Mouse (Mus musculus) left cerebral cortex, adult 2 months (tissue): ENCODE results near the gene Fdps. TPM values are rescaled to one million over a fixed set of nuclear protein-coding genes. Genes with fewer than 3 reads are reported as not detected.

Source experiments
- DNase-seq, 2 experiments: peaks; one replicate each; pipeline ENCODE4 v3.0.0; 2021 to 2022; ENCODE audit warnings: low spot score in 2 of 2, mixed read lengths in 1 of 2; ENCODE audit errors: extremely low spot score in 1 of 2
- H3K27ac ChIP-seq: fragments of 200-600 bp; 2 replicates; pipeline ENCODE4 v1.8.1; 2022
- H3K4me3 ChIP-seq: fragments of 200-600 bp; 2 replicates; pipeline ENCODE4 v1.8.1; 2022
- CTCF ChIP-seq: fragments of 200-600 bp; IDR thresholded peaks from 2 replicates; pipeline ENCODE4 v1.8.1; 2022; ENCODE audit warnings: antibody characterized with exemption, mild to moderate bottlenecking, moderate library complexity
- intact Hi-C: fragments of 180-260 bp; cut with DNase I; formaldehyde crosslinking; loops from one replicate; pipeline ENCODE4 v1.15.1; 2025
- total RNA-seq, 2 experiments: library from RNA; stranded (reverse); gene quantifications; 2 replicates each; pipeline ENCODE4 v1.2.3; 2021

The Fdps gene
- total RNA-seq, 2 experiments from 2014 or later, result 78.1 to 79.6 TPM

DNA sequence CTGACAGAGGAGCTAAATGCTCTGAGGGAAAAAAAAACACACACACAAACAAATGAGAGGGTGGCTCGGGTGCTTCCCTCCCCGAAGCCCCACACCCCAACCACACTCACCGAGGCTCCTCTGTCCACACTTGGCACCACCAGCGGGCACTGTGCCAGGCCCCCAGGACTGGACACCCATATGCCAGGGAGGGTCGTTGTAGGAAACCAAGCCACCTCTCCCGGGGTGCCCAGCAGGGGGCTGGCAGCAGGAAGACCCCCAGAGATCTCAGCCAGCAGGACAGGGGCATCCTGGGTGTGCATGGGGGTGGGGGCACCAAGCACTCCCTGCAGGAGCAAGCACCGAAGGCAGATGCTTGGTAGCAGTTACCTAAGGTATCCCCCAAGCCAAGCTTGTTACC is 948 bp downstream of the Fdps start, which contains the start of gene Gm43738:
Gm43738 (minus strand) TSS at position 289 of the 400 bp plus-strand sequence.
- H3K27ac ChIP-seq, result peak within 1 kb of the TSS; percentile 45; the same call in 1 of the 2 replicates
- intact Hi-C loops, result loop anchor here (5.0 kb wide), 1 partner anchor 56 kb away; no protein-coding TSS in a partner anchor
- H3K4me3 ChIP-seq, result peak within 1 kb of the TSS; percentile 71
- TF ChIP-seq CTCF, result no peak
- no peak for DNase-seq

DNA sequence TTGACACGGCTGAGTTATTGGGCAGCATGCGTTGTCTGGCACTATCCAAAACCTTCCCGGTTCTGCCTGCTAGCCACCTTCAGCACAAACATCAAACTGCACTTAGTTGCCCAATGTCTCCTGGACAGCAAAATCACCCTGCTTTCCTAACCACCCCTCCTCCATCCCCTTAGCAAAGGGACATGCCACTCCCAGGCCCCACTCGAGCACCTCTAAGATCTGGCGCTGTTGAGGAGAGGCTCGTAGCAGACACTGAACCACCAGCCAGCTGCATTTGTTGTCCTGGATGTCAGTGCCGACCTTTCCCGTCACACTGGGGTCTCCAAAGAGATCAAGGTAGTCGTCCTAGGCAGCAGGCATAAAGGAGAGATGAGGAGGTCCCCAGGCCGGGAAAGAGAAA is 7.7 kb downstream of the Fdps start:
- DNase-seq, result no peak
- Histone ChIP-seq H3K4me3 (no peak overlapping the region), H3K27ac (no peak overlapping the region)
- intact Hi-C loops, result no loop called here
- no peak for TF ChIP-seq CTCF

DNA sequence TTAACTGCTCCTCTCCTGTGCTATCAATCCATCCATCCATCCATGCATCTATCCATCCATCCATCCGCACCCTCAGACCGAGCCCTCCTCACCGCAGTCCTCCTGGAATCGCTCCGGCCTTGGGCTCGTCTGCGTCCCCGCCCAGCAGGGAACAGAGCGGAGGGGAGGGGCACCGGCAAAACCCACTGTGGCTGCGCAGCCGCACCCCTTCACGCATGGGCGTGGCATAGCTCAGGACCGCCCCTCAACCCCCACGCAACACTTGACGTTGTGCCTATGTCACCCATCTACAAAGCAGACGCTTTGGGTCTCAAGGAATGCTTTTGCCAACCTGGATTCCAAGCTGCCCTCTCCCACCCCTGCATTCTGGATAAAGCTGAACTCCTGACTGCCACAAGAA is 8.6 kb downstream of the Fdps start, which contains the start of gene Rusc1:
Rusc1 (minus strand) TSS at position 137 of the 400 bp plus-strand sequence.
- intact Hi-C loops, result loop anchor here (2.0 kb wide), 1 partner anchor 122 kb away; the partner anchor contains the start of gene Thbs3
- no peak for TF ChIP-seq CTCF
- peak; percentile 91 to 95 for DNase-seq
- Histone ChIP-seq H3K27ac (peak within 1 kb of the TSS; percentile 96), H3K4me3 (peak within 1 kb of the TSS; percentile 86)

GRCm38 (mm10) chr3:89092509-89093090 is 9.2 kb downstream of the Fdps start:
- Histone ChIP-seq H3K4me3 (peak overlapping the region; percentile 86), H3K27ac (peak overlapping the region; percentile 96)
- TF ChIP-seq CTCF, result no peak
- intact Hi-C loops, result loop anchor here (2.0 kb wide), 1 partner anchor 122 kb away; the partner anchor contains the start of gene Thbs3
- DNase-seq, result peak in 1 of 2 experiments; percentile 42

- intact Hi-C loops, result loop anchor here (2.0 kb wide), 2 partner anchors 73 to 123 kb away; partner anchors contain the start of genes Clk2 and Thbs3
- Histone ChIP-seq H3K4me3 (peak overlapping the region; percentile 86), H3K27ac (peak overlapping the region; percentile 96)
- no peak for DNase-seq
- no peak for TF ChIP-seq CTCF
Measured at GRCm38 (mm10) chr3:89091811-89092508, 9.8 kb downstream of the Fdps start.

- Histone ChIP-seq H3K27ac (peak overlapping the region; percentile 96), H3K4me3 (peak overlapping the region; percentile 86)
- intact Hi-C loops, result loop anchor here (2.0 kb wide), 1 partner anchor 74 kb away; the partner anchor contains the start of gene Clk2
- DNase-seq, result peak; percentile 84 to 90
- TF ChIP-seq CTCF, result peak; percentile 93
Measured at GRCm38 (mm10) chr3:89090694-89091655, 10.8 kb downstream of the Fdps start.

DNA sequence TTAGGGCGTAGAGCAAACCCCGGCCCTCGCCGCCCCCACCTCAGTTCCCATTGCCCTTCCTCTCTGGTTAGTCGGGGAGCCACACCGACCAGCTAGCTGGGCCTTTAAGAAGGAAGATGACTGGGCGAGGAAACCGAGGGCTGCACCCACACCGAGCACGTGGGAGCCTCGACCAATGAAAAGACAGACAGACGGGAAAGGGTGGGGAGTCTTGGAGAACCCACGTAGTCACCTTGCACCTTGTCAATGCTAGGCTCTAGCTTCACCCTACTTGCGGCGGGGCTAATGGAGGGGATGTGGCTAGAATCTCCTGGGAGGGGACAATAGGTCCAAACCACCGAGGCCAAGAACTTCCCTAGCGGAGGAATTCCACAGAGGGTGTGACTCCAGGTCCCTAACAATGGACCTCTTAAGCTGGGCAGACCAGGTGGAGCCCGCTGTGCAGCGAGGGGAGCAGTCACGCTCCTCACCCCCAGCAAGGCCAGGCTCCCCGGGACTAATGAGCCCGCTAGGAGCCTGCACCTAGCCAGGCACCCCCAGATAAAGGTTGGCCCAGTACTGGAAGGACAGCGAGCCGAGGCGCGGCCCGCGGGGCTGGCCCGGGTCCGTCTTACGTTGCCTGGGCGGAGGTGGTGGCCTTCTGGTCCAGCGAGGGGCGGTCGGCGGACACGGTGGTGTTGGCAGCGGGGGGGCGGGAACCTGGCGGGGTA is 11.7 kb downstream of the Fdps start:
- DNase-seq, result peak; percentile 82 to 83
- peak overlapping the region; percentile 96 for H3K27ac ChIP-seq
- TF ChIP-seq CTCF, result no peak
- intact Hi-C loops, result loop anchor here (2.0 kb wide), 1 partner anchor 75 kb away; the partner anchor contains the start of gene Clk2
- H3K4me3 ChIP-seq, result peak overlapping the region; percentile 86

GRCm38 (mm10) chr3:89088974-89089373 is 12.8 kb downstream of the Fdps start:
- TF ChIP-seq CTCF, result no peak
- no peak for DNase-seq
- peak overlapping the region; percentile 86 for H3K4me3 ChIP-seq
- H3K27ac ChIP-seq, result no peak overlapping the region
- intact Hi-C loops, result no loop called here

DNA sequence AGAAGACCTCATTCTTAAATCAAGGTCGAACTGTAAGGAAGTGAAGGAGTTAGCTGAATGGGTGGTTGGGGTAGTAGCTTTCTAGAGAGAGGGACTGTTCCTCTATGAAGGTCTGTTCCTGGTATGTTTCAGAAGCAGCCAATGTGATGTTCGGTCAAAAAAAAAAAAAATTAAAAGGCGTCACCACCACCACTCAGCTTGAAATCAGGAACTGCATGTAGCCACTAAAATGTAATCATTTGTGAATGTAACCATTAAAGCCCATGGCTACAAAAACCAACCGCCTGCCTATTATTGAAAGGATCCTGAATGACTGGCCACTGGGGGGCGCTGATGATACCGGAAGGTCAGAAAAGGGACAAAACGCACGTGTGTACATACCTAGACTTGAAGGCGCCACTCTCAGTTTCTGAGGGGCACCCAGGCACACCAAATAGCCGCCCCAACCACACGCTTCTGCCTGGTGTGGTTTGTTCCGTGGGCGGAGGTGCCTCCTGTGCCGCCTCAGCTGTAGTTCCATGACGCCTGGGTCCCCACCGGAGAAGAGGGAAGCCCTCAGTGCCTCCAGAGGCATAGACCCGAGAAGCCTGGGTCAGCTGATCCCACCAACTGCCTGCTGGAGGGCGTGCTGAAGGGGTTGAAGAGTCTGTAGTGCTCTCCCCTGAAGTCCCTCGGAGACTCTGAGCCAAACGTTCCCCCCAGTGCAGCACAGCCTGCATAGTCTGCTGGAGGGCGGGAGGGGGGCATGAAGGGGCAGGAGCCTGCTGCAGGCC is 14.2 kb downstream of the Fdps start:
- Histone ChIP-seq H3K4me3 (no peak overlapping the region), H3K27ac (0 out of 2 replicates have a peak overlapping the region, but pooled peaks have one; percentile 30)
- TF ChIP-seq CTCF, result peak; percentile 83
- peak; percentile 74 for DNase-seq
- intact Hi-C loops, result no loop called here

DNA sequence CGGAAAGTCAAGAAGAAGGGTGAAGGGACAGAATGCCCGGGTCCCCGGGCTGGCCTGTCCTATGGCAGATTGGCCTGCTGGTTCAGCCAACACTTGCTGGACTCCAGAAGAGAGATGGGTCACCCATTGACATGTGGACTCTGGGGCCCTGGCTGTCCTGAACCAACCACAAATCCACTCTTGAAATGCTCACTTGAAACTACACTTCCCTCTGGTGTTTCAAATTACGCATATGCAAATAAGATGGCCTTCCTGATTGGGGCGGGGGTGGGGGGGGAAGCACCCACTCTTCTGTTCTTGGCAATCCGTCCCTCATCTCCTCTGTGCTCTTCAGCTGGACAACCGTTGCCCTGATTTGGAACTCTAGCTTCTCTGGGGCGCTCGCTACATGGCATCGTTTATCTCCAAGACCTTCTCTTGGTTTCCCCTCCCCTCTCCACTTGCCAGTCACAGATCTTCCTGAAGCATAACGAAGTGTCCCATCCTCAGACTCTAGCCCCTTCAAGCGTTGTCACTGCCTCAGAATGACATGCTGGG is 17.0 kb downstream of the Fdps start:
- no peak for TF ChIP-seq CTCF
- DNase-seq, result no peak
- no peak overlapping the region for H3K4me3 ChIP-seq
- peak overlapping the region; percentile 62 for H3K27ac ChIP-seq
- intact Hi-C loops, result no loop called here
